Mouse (Mus musculus) CD4-positive naive resting alpha-beta T cell, adult 76 days (primary cell): Measurements from ENCODE around the gene Lipi. TPM values are rescaled to one million over a fixed set of nuclear protein-coding genes. Genes with fewer than 3 reads are reported as not detected.

Source experiments
- total RNA-seq: library from RNA; stranded (reverse); gene quantifications from one replicate; pipeline ENCODE4 v1.2.4, GENCODE M21; 2023

Lipi gene
- total RNA-seq = not detected

DNA sequence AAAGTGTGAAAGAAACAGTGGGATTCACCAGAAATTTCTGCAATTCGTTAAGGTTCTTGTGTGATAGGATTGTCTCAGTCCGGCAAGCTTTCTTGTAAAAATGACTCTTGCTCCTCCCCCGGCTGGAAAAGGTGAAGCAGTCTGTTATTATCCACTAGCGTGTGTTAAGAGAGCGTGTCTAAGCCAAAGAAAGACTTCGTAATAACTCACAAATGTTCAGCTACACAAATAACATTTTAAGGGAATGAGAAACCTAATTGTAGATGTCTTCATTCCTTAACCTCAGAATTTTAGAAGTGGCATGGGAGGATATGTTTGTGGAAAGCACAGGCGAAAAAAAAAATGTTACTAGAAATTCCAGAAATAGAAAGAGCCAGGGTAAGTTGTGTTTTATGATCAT is at the start of gene Lipi:
Lipi (minus strand) TSS at position 101 of the 400 bp plus-strand sequence.

DNA sequence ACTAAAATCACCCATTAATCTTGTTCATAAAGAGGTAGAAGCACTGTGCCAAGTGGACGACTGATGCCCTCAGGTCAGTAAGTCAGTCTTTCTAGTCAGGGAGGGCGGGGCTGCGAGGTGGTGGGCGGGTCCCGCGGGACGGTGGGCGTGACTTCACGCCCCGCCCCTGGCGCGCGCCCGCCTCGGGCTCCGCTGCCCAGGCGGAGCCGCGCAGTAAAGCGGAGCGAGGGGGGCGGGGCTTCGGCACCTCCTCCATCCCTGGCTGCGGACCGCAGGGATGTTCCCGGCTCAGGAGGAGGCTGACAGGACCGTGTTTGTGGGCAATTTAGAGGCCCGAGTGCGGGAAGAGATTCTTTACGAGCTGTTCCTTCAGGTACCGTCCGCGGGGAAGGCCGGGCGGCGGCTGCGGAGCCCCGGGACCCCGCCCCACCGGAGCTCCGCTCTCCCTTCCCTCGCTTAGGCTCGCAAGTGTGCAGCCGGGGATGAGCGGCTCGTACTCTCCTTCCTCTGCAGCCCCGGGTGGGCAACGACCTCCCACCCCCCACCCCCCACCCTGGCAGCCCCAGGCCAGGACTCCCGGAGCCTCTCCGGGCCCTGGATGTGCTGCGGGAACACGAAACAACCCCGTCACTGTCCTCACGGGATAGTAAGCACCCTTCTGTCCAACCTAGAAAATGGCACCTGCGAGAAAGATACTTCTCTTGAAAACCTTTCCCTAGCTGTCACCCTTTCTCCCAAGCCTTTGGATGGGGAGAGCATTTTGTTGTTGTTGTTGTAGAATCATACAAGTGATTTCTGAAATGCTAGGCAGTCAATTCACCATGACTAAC is 7.0 kb upstream of the Lipi start, which contains the start of gene Rbm11:
Rbm11 (plus strand) TSS at position 174 of the 830 bp plus-strand sequence.

Other genes starting within 250 kb of the Lipi start
- 1.1 TPM for gene Rbm11, start 6.8 kb upstream of the Lipi start, total RNA-seq
- gene Hspa13, start 181.0 kb upstream of the Lipi start, total RNA-seq = 11.2 TPM